Mouse (Mus musculus): ENCODE data around the gene Rbm15.
A peak's percentile ranks its signal among the peaks of the same experiment; 100 is the strongest.

Rbm15 gene

GRCm38 (mm10) chr3:107333381-107334201, at the start of gene Rbm15:
TSS of gene Rbm15 (minus strand) at chr3:107333673.
- peak; percentile 92 to 95 for DNase-seq (ENCODE audit: low spot score in 2 of 2)

DNA sequence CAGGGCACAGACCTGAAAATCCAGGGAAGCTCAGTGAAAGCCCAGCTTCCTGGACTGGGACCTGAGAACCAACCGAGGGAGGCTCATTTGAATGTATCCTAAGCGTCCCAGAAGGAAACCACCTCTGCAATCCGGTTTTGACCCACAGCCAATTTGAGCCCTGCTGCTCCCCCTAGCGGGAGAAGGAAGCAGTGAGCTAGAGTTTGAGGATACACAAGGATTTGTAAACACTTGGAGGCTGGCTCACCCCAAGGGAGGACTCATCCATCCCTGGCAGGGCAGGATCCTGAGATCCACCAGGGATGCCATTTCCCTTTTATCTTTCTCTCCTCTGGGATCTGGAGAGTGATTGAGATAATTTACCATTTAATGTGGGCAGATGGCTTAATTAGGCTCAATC, 45.9 kb upstream of the Rbm15 start:
- peak; percentile 50 to 71 for DNase-seq (ENCODE audit: low spot score in 2 of 2)

DNA sequence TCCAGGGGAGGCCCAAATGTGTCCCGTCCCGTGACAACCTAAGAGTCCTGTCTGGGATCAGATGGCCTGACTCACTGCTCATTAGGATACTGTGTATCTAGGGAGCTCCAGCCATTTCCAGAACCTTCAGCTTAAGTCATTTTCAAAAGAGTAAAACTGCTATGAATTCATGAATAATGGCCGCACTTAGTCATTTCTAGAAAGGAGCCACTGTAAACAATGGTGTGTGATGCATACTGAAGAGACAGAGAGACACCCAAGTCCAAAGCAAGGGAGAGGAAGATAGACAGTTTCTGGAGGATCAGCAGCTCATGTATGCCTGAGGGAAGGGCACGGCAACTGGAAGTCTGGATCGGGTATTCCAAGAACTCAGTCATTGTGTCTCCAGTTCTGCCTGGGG, 45.2 kb upstream of the Rbm15 start:
- no peak for DNase-seq (ENCODE audit: low spot score in 2 of 2)

GRCm38 (mm10) chr3:107374948-107375664, 41.6 kb upstream of the Rbm15 start:
- no peak for DNase-seq (ENCODE audit: low spot score in 2 of 2)

GRCm38 (mm10) chr3:107369156-107369555, 35.7 kb upstream of the Rbm15 start:
- no peak for DNase-seq (ENCODE audit: low spot score in 2 of 2)

DNA sequence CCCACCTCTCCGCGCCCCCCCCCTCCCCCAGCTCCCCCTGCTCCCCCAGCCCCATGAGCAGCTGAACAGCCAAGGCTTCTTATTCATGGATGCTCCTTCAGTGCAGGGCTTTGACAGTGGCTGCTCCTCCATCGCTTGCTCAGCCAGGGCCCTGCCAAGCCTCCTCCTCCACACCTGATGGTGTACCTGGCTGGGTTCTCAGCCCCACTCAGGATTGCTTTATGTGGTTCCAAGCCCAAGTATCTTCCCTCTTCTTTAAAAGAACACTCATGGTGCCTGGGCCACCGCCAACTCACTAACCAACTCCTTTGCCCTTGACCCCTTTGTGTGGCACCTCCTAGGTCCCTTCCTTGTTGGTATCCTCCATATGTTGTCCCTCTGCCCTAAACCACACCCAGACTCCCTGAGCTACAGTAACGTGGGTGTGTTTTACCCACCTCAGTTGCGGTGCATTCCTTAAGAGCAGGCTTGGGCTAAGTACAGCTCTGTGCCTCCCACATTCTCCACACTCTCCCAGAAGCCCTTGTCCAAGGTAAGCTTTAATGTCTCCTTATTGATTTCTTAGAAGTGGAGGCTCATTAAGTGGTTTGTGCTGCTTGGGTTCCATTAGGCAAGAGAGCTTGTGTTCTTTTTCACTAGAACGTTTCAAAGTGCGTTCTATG, 34.6 kb upstream of the Rbm15 start:
- DNase-seq (ENCODE audit: low spot score in 2 of 2), result no peak

GRCm38 (mm10) chr3:107365341-107365740, 31.9 kb upstream of the Rbm15 start:
- no peak for DNase-seq (ENCODE audit: low spot score in 2 of 2)

- no peak for DNase-seq (ENCODE audit: low spot score in 2 of 2)
These were observed 29.9 kb upstream of the Rbm15 start for GRCm38 (mm10) chr3:107363391-107363790.

DNA sequence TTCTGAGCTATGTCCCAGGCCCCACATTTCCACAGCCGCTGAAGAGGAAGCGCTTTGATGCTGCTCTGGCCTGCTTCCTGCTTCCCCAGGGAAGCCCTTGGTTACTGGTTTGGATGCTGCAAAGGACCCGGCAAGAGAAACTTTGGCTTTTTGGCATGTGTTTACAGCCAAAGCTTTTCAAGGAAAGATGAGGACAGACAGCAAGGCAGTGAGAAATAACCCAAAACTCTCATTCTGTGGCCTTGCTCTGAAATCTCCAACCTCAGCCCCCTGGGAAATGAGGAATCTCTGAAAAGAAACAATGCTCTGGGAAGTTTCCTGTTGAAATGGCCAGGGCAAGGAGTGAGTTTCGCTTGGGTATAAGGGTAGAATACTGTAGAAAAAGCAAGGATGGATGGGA, 26.9 kb upstream of the Rbm15 start:
- DNase-seq (ENCODE audit: low spot score in 2 of 2), result no peak

- DNase-seq (ENCODE audit: low spot score in 2 of 2), result no peak
These were observed 24.3 kb upstream of the Rbm15 start for GRCm38 (mm10) chr3:107357700-107358234.

DNA sequence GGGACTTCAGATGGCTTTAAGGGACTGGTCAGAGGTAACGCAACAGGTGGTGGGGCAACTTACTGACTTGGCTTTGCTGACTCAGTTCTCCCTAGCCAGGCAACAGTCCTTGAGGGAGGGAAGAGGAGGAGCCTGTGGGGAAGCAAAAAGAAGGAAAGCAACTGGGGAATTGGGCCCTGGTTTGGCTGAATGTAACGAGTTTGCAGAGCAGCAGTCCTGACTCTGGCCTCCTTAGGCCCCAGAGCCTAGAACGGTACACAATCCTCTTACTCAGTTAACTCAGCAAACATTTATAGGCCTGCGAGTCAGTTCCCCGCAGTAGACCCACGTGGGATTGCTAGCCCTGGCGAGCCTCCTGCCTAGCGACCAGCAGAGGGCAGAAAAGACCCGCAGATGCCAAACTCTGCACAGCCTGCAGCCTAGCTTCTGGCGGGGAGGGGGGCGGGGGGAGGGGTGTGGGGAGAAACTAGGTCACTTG, 23.5 kb upstream of the Rbm15 start:
- peak; percentile 71 to 81 for DNase-seq (ENCODE audit: low spot score in 2 of 2)

- no peak for DNase-seq (ENCODE audit: low spot score in 2 of 2)
These were observed 22.3 kb upstream of the Rbm15 start for GRCm38 (mm10) chr3:107355618-107356260.

DNA sequence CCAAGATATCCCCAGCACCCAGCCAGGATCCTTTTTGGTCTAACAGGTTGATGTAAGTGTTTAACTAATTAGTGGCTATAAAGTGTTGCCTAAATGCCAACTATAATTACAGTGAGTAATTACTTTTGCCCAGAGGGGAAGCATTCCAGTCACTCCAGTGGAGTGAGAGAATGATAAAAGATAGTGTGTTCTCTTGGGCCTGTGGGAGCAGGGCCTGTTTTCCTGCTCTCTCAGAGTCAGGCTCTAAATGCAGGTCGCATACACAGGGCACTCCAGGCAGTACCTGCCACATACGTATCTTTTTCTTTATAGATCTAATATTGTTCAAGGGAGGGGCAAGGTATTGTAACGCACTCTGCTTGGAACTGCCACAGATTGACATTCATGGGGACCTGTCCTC, 18.2 kb upstream of the Rbm15 start:
- DNase-seq (ENCODE audit: low spot score in 2 of 2), result no peak

DNA sequence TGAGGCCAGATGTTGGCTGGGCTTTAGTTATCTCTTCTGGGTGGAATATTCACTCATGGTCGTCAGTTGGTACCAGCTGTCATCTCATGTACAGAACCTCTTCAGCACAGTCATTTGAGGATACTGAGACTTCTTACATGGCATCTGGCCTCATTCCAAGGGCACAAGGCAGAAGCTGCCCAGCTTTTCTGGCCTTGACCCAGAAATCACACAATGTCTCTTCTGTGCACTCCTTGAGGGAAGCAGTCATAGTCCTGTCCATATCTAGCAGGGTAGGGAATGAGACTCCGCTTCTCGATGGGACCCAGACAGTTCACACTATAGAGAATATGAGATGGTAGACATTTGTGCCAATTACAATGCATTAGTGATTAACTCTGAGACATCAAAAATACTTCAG, 15.5 kb upstream of the Rbm15 start:
- no peak for DNase-seq (ENCODE audit: low spot score in 2 of 2)

DNA sequence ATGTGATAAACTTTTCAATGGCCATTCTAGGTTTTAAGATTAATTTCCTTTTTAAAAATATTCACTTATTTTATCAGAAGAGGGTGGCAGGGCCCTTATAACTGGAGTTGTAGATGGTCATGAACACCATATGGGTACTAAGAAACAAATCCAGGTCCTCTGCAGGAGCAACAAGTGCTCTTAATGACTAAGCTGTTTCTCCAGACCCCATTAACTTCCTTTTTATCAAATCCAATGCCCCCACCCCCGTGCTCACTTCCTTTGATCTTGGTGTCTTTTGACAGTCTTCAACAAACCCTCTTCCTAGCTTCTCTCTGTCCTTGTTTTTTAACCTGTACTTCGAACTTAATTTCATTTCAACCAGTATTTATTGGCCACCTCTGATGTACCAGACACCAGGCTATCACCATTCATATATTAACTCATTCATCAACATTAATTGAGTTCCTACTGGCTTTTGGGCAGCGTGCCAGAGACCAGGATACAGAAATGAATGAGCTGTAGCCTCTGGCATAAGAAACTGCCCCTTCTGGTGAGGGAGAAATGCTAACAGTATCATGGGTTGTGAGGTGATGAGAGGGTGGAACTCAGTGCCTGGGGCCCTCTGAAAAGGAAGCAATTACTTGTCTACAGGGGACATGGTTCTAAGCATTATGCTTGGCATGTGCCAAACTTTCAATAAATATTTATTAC, 11.7 kb upstream of the Rbm15 start:
- DNase-seq (ENCODE audit: low spot score in 2 of 2), result no peak

DNA sequence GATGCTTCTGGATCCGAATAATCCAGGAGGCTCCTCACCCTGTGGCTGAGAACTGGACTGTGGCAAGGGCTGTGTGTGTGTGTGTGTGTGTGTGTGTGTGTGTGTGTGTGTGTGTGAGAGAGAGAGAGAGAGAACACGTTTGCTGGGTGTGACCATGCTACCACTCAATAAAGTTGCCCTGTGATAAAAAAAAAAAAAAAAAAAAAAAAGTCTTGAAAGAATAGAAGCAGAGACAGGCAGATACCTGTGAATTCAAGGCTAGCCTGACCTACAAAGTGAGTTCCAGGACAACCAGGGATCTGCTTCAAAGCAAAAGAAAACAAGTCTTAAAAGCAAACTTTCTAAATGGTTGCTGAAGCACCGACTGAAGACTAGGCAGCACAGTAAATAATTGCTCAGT, 10.5 kb upstream of the Rbm15 start:
- DNase-seq (ENCODE audit: low spot score in 2 of 2), result no peak

- no peak for DNase-seq (ENCODE audit: low spot score in 2 of 2)
These were observed 895 bp upstream of the Rbm15 start for GRCm38 (mm10) chr3:107334202-107334934.

- peak in 1 of 2 experiments; percentile 93 for DNase-seq (ENCODE audit: low spot score in 2 of 2)
These were observed 503 bp downstream of the Rbm15 start for GRCm38 (mm10) chr3:107332960-107333380.

GRCm38 (mm10) chr3:107332127-107332959, 1.1 kb downstream of the Rbm15 start:
- DNase-seq (ENCODE audit: low spot score in 2 of 2), result peak; percentile 52 to 60

Measured in urinary bladder, postnatal 4 days (tissue).